Comparison of ENCODE assay signal across 8 mouse cellular contexts in genomic region chr16:33883046-33883975, GRCm38 (mm10). TPM values are rescaled to one million over a fixed set of nuclear protein-coding genes. Genes with fewer than 3 reads are reported as not detected.
A peak's percentile ranks its signal among the peaks of the same experiment; 100 is the strongest.
DNase-seq lines count a peak whose midpoint lies in the region; ATAC-seq lines count a peak whose summit lies in the region.

No protein-coding gene starts in this region.

- peaks cover 60% of the 10 kb centered on the region for H3K4me1 ChIP-seq in lung, embryonic 15.5 days
- H3K4me1 ChIP-seq in intestine, embryonic 16.5 days (ENCODE audit: control insufficient read depth, insufficient read depth, low read length): peaks cover 57% of the 10 kb centered on the region
- H3K4me1 ChIP-seq in stomach, embryonic 15.5 days: peaks cover 46% of the 10 kb centered on the region

- 13% methylated on average over 16 of the region's 16 CpGs for WGBS in lung, embryonic 15.5 days
- WGBS in intestine, embryonic 16.5 days: 36% methylated on average over 16 of the region's 16 CpGs
- WGBS in stomach, embryonic 15.5 days: 26% methylated on average over 16 of the region's 16 CpGs

- H3K4me2 ChIP-seq in lung, embryonic 15.5 days: 0 out of 2 replicates have a peak overlapping the region, but pooled peaks have one; percentile 6
- no peak overlapping the region for H3K4me2 ChIP-seq in intestine, embryonic 16.5 days (ENCODE audit: low read depth, low read length)
- peak overlapping the region; percentile 14; the same call in 1 of the 2 replicates for H3K4me2 ChIP-seq in stomach, embryonic 15.5 days

- H3K27ac ChIP-seq in lung, embryonic 15.5 days: peak overlapping the region; percentile 76
- peak overlapping the region; percentile 69 for H3K27ac ChIP-seq in intestine, embryonic 16.5 days (ENCODE audit: low read length)
- peak overlapping the region; percentile 92 for H3K27ac ChIP-seq in stomach, embryonic 15.5 days

- H3K36me3 ChIP-seq in lung, embryonic 15.5 days: no peaks in the 10 kb centered on the region
- no peaks in the 10 kb centered on the region for H3K36me3 ChIP-seq in intestine, embryonic 16.5 days (ENCODE audit: control insufficient read depth, insufficient read depth, low read length)
- H3K36me3 ChIP-seq in stomach, embryonic 15.5 days: no peaks in the 10 kb centered on the region

- H3K4me3 ChIP-seq in lung, embryonic 15.5 days: no peak overlapping the region
- H3K4me3 ChIP-seq in intestine, embryonic 16.5 days (ENCODE audit: low read length): no peak overlapping the region
- H3K4me3 ChIP-seq in stomach, embryonic 15.5 days (replicated peaks): no peak overlapping the region

- no peaks in the 10 kb centered on the region for H3K27me3 ChIP-seq in lung, embryonic 15.5 days
- H3K27me3 ChIP-seq in intestine, embryonic 16.5 days (replicated peaks; ENCODE audit: control insufficient read depth, insufficient read depth, low read length): no peaks in the 10 kb centered on the region
- no peaks in the 10 kb centered on the region for H3K27me3 ChIP-seq in stomach, embryonic 15.5 days (replicated peaks)

- ATAC-seq in lung, embryonic 15.5 days (ENCODE audit: borderline replicate concordance, extremely low read depth, low FRiP score, low TSS enrichment): peak; percentile 75
- no peak for ATAC-seq in intestine, embryonic 16.5 days
- ATAC-seq in stomach, embryonic 15.5 days (ENCODE audit: insufficient read depth, low FRiP score, low read depth): peak; percentile 57; the same call in 1 of the 2 replicates

- peak; percentile 68 for DNase-seq in embryo, embryonic 10 days (ENCODE audit: low spot score)
- no peak for DNase-seq in embryo, embryonic 11 days
- no peak for DNase-seq in lung, postnatal 36 days
- DNase-seq in B cell, adult 2 months: no peak
- no peak for DNase-seq in spleen, adult 18-20 months

- no peak overlapping the region for H3K9ac ChIP-seq in lung, embryonic 15.5 days
- 0 out of 2 replicates have a peak overlapping the region, but pooled peaks have one; percentile 1 for H3K9ac ChIP-seq in intestine, embryonic 16.5 days (ENCODE audit: low read depth, low read length)
- H3K9ac ChIP-seq in stomach, embryonic 15.5 days: no peak overlapping the region

- H3K9me3 ChIP-seq in lung, embryonic 15.5 days: no peaks in the 10 kb centered on the region
- H3K9me3 ChIP-seq in intestine, embryonic 16.5 days (ENCODE audit: control insufficient read depth, low read length): no peaks in the 10 kb centered on the region
- no peaks in the 10 kb centered on the region for H3K9me3 ChIP-seq in stomach, embryonic 15.5 days

RNA-seq across cellular contexts. Expression of gene Itgb5, which starts 53.8 kb away (rescaled TPM):
- 49.8 and 51.3 TPM in 2 replicates for polyA plus RNA-seq in lung, embryonic 15.5 days (2015; fragmentation: Nextera tagmentation; extraction: Ambion mirVana)
- 6.6 and 9.3 TPM in 2 replicates for polyA plus RNA-seq in intestine, embryonic 16.5 days (2015; fragmentation: Nextera tagmentation; extraction: Ambion mirVana)
- 50.2 and 50.8 TPM in 2 replicates for polyA plus RNA-seq in stomach, embryonic 15.5 days (2015; fragmentation: Nextera tagmentation; extraction: Ambion mirVana)
